Mouse (Mus musculus): ENCODE data around the gene Olfr180. TPM values are rescaled to one million over a fixed set of nuclear protein-coding genes. Genes with fewer than 3 reads are reported as not detected.

Gene Olfr180
- total RNA-seq (2023) = not detected

GRCm38 (mm10) chr16:58929292-58929691 lies at the start of gene Olfr180:
Gene Olfr180, minus strand, starts transcription at chr16:58929392.

GRCm38 (mm10) chr16:58928655-58929054 lies 537 bp downstream of the Olfr180 start, which contains the start of gene Olfr181:
Gene Olfr181, minus strand, starts transcription at chr16:58928755.

GRCm38 (mm10) chr16:58891963-58892362 lies 37.2 kb downstream of the Olfr180 start, which contains the start of gene Olfr178:
Gene Olfr178, minus strand, starts transcription at chr16:58892063.

DNA sequence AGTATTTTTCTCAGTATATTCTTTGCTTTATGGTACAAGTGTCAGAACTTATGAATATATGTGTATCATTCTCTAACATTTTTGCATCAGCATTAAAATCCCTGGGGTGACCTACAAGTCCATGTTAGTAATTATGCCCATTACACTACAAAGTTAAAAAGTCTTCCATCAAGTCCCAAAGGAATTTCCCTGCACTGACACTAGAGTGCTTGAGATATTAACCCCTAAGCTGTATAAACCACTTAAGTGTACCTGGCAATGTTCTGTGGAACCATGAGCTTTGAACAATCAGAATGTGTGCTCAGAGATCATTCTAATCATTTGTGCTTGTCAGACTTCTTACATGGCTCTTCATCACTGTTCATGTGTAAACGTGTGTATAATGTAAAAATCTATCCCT lies 54.5 kb downstream of the Olfr180 start, which contains the start of gene Olfr177:
Olfr177 (minus strand) TSS at position 101 of the 400 bp plus-strand sequence.

Other genes starting within 250 kb of the Olfr180 start
- gene Gpr15, start 210.3 kb downstream of the Olfr180 start, total RNA-seq (2023) = 1 to 10 TPM in 1 of 2 experiments, not detected in 1; 1.3 TPM
- 10 to 100 TPM; 67.0 to 67.6 TPM for gene Cldnd1, start 201.5 kb downstream of the Olfr180 start, total RNA-seq (2023)
- not detected for gene Olfr172, start 166.2 kb downstream of the Olfr180 start, total RNA-seq (2023)
- not detected for gene Olfr173, start 129.1 kb downstream of the Olfr180 start, total RNA-seq (2023)
- gene Olfr175-ps1, start 102.6 kb downstream of the Olfr180 start, total RNA-seq (2023) = not detected
- not detected for gene Olfr177, start 54.6 kb downstream of the Olfr180 start, total RNA-seq (2023)
- gene Olfr178, start 37.3 kb downstream of the Olfr180 start, total RNA-seq (2023) = not detected
- gene Olfr181, start 637 bp downstream of the Olfr180 start, total RNA-seq (2023) = not detected
- gene Olfr183, start 66.0 kb upstream of the Olfr180 start, total RNA-seq (2023) = not detected
- gene Olfr186, start 100.9 kb upstream of the Olfr180 start, total RNA-seq (2023) = not detected
- gene Olfr187, start 110.4 kb upstream of the Olfr180 start, total RNA-seq (2023) = not detected
- gene Olfr190, start 148.6 kb upstream of the Olfr180 start, total RNA-seq (2023) = not detected
- not detected for gene Olfr191, start 160.4 kb upstream of the Olfr180 start, total RNA-seq (2023)
- not detected for gene Olfr193, start 182.5 kb upstream of the Olfr180 start, total RNA-seq (2023)
- not detected for gene Olfr194, start 191.7 kb upstream of the Olfr180 start, total RNA-seq (2023)
- not detected for gene Olfr195, start 217.7 kb upstream of the Olfr180 start, total RNA-seq (2023)
- not detected for gene Olfr196, start 241.1 kb upstream of the Olfr180 start, total RNA-seq (2023)

Measured in monocyte, adult 59 days (primary cell).